Mouse (Mus musculus) testis, adult 2 months (tissue): ENCODE results near the gene Flt1.
A peak's percentile ranks its signal among the peaks of the same experiment; 100 is the strongest.

Source experiments
- CTCF ChIP-seq: fragments of 200-500 bp; IDR thresholded peaks from 2 replicates; pipeline ENCODE4 v1.5.1; 2012; ENCODE audit warnings: low read depth, mild to moderate bottlenecking, inconsistent platforms, low read length, moderate library complexity; ENCODE audit not compliant: control insufficient read depth, insufficient read depth, insufficient replicate concordance
- POLR2A ChIP-seq: fragments of 200-500 bp; IDR thresholded peaks from 2 replicates; pipeline ENCODE4 v1.6.1; 2012; ENCODE audit warnings: low read depth, mild to moderate bottlenecking, inconsistent platforms, low read length, moderate library complexity; ENCODE audit not compliant: control insufficient read depth

GRCm38 (mm10) chr5:147757832-147758587 is 32.2 kb upstream of the Flt1 start:
- TF ChIP-seq CTCF: peak; percentile 72
- no peak for TF ChIP-seq POLR2A
